Mouse (Mus musculus) heart, embryonic 14.5 days (tissue): ENCODE data around the gene Tbcc. TPM values are rescaled to one million over a fixed set of nuclear protein-coding genes. Genes with fewer than 3 reads are reported as not detected.

Experiments
- ATAC-seq: fragments of 200-750 bp; cut with Nextera tagmentation; 2 replicates; pipeline ENCODE4 v1.8.0; 2017; ENCODE audit warnings: low read depth, moderate TSS enrichment; ENCODE audit not compliant: insufficient number of reproducible peaks, insufficient read depth, low FRiP score
- H3K27ac ChIP-seq, 2 experiments: fragments of 200-500 bp in 1 of 2; fragments of 300-500 bp in 1 of 2; sonication (generic) in 1 of 2; replicated peaks in 1 of 2; 2 replicates each; pipeline ENCODE4 v1.5.1; 2012 to 2014; ENCODE audit warnings: low read depth in 2 of 2, low read length in 2 of 2, control low read depth in 1 of 2, mild to moderate bottlenecking in 1 of 2, mixed read lengths in 1 of 2; ENCODE audit not compliant: control insufficient read depth in 1 of 2, insufficient read depth in 1 of 2
- H3K27me3 ChIP-seq: fragments of 300-500 bp; sonication (generic); 2 replicates; pipeline ENCODE4 v1.6.1; 2014; ENCODE audit warnings: mild to moderate bottlenecking, low read length, control low read depth; ENCODE audit not compliant: control insufficient read depth, insufficient read depth
- H3K36me3 ChIP-seq: fragments of 300-500 bp; sonication (generic); 2 replicates; pipeline ENCODE4 v1.6.1; 2014; ENCODE audit warnings: mild to moderate bottlenecking, control low read depth, low read length, mixed read lengths; ENCODE audit not compliant: control insufficient read depth, insufficient read depth
- H3K4me1 ChIP-seq, 2 experiments: fragments of 200-500 bp in 1 of 2; fragments of 300-500 bp in 1 of 2; sonication (generic) in 1 of 2; 2 replicates each; pipeline ENCODE4 v1.6.1; 2012 to 2014; ENCODE audit warnings: low read length in 2 of 2, control low read depth in 1 of 2, mixed read lengths in 1 of 2; ENCODE audit not compliant: control insufficient read depth in 2 of 2, insufficient read depth in 2 of 2
- H3K4me2 ChIP-seq: fragments of 300-500 bp; sonication (generic); 2 replicates; pipeline ENCODE4 v1.6.1; 2014; ENCODE audit warnings: mild to moderate bottlenecking, low read length
- H3K4me3 ChIP-seq, 2 experiments: fragments of 200-500 bp in 1 of 2; fragments of 300-500 bp in 1 of 2; sonication (generic) in 1 of 2; 2 replicates each; pipeline ENCODE4 v1.5.1; 2012 to 2014; ENCODE audit warnings: low read length in 2 of 2, mild to moderate bottlenecking in 2 of 2, control low read depth in 1 of 2, low read depth in 1 of 2, moderate library complexity in 1 of 2; ENCODE audit not compliant: control insufficient read depth in 1 of 2, insufficient read depth in 1 of 2
- H3K9ac ChIP-seq: fragments of 300-500 bp; sonication (generic); 2 replicates; pipeline ENCODE4 v1.6.1; 2014; ENCODE audit warnings: mild to moderate bottlenecking, low read length
- H3K9me3 ChIP-seq: fragments of 300-500 bp; sonication (generic); 2 replicates; pipeline ENCODE4 v1.6.1; 2016; ENCODE audit warnings: low read length, control low read depth; ENCODE audit not compliant: control insufficient read depth
- WGBS: fragments of 180-500 bp; shearing (Covaris S2); extraction: QIAGEN DNeasy Blood & Tissue Kit; methylation state at CpG from one replicate; pipeline ENCODE4 v1.1.7; 2014; 5-methylcytosine and 5-hydroxymethylcytosine counted together
- polyA plus RNA-seq: library from polyadenylated mRNA; unstranded; fragments of >200 nt; fragmentation: Nextera tagmentation; extraction: Ambion mirVana; gene quantifications from 2 replicates; pipeline ENCODE4 v1.2.1, GENCODE M21; 2014

The Tbcc gene
- polyA plus RNA-seq, 1 experiment from 2014 or later = 54.7 TPM

- no peak for ATAC-seq
- H3K4me3 ChIP-seq = no peak overlapping the region
- peaks cover 5% of the 10 kb centered on the region; the same call in 1 of the 2 replicates for H3K27me3 ChIP-seq
- H3K4me1 ChIP-seq = peaks cover 9 to 23% of the 10 kb centered on the region in 2 experiments
- no peaks in the 10 kb centered on the region for H3K36me3 ChIP-seq
- no peak overlapping the region for H3K27ac ChIP-seq
- WGBS = 80% methylated on average over 6 of the region's 6 CpGs
- H3K9me3 ChIP-seq = no peaks in the 10 kb centered on the region
- no peak overlapping the region for H3K4me2 ChIP-seq
- H3K9ac ChIP-seq = no peak overlapping the region
These were observed 8.8 kb upstream of the Tbcc start for GRCm38 (mm10) chr17:46881728-46882127.

- H3K4me1 ChIP-seq = peaks cover 9 to 23% of the 10 kb centered on the region in 2 experiments
- no peaks in the 10 kb centered on the region for H3K9me3 ChIP-seq
- no peak overlapping the region for H3K9ac ChIP-seq
- no peak overlapping the region for H3K4me2 ChIP-seq
- H3K4me3 ChIP-seq = no peak overlapping the region
- H3K27me3 ChIP-seq = peaks cover 5% of the 10 kb centered on the region; the same call in 1 of the 2 replicates
- ATAC-seq = no peak
- WGBS = 88% methylated on average over 9 of the region's 9 CpGs
- H3K27ac ChIP-seq = no peak overlapping the region
- no peaks in the 10 kb centered on the region for H3K36me3 ChIP-seq
These were observed 7.4 kb upstream of the Tbcc start for GRCm38 (mm10) chr17:46883107-46883506.

- no peak overlapping the region for H3K4me2 ChIP-seq
- H3K36me3 ChIP-seq = no peaks in the 10 kb centered on the region
- no peaks in the 10 kb centered on the region for H3K9me3 ChIP-seq
- no peak for ATAC-seq
- H3K4me3 ChIP-seq = no peak overlapping the region
- H3K27me3 ChIP-seq = peaks cover 5% of the 10 kb centered on the region; the same call in 1 of the 2 replicates
- no peak overlapping the region for H3K9ac ChIP-seq
- peaks cover 9 to 23% of the 10 kb centered on the region in 2 experiments for H3K4me1 ChIP-seq
- H3K27ac ChIP-seq = no peak overlapping the region
- 92% methylated on average over 6 of the region's 6 CpGs for WGBS
These were observed 5.7 kb upstream of the Tbcc start for GRCm38 (mm10) chr17:46884766-46885165.

GRCm38 (mm10) chr17:46885218-46885909 is 5.1 kb upstream of the Tbcc start:
- peak overlapping the region; percentile 56 for H3K4me2 ChIP-seq

GRCm38 (mm10) chr17:46885910-46886643 is 4.4 kb upstream of the Tbcc start:
- 15% methylated on average over 17 of the region's 17 CpGs for WGBS
- ATAC-seq = no peak
- Histone ChIP-seq H3K4me2 (peak overlapping the region; percentile 56), H3K9me3 (no peaks in the 10 kb centered on the region), H3K9ac (peak overlapping the region; percentile 48), H3K4me1 (peaks cover 9 to 19% of the 10 kb centered on the region in 2 experiments), H3K4me3 (peak overlapping the region in 1 of 2 experiments; percentile 9; a peak in 1 of 4 replicates), H3K36me3 (no peaks in the 10 kb centered on the region), H3K27me3 (peaks cover 5% of the 10 kb centered on the region; the same call in 1 of the 2 replicates), H3K27ac (no peak overlapping the region; a peak in 1 of 4 replicates)

More at GRCm38 (mm10) chr17:46885218-46885909, 5.1 kb upstream of the Tbcc start:
- no peaks in the 10 kb centered on the region for H3K36me3 ChIP-seq
- no peak overlapping the region for H3K27ac ChIP-seq
- H3K9ac ChIP-seq = peak overlapping the region; percentile 48
- H3K4me3 ChIP-seq = peak overlapping the region in 1 of 2 experiments; percentile 9; a peak in 1 of 4 replicates
- peaks cover 5% of the 10 kb centered on the region; the same call in 1 of the 2 replicates for H3K27me3 ChIP-seq
- H3K9me3 ChIP-seq = no peaks in the 10 kb centered on the region
- ATAC-seq = no peak
- peaks cover 9 to 19% of the 10 kb centered on the region in 2 experiments for H3K4me1 ChIP-seq
- WGBS = 45% methylated on average over 11 of the region's 11 CpGs

- Histone ChIP-seq H3K9ac (peak overlapping the region; percentile 78), H3K4me2 (peak overlapping the region; percentile 92), H3K4me1 (peaks cover 18 to 41% of the 10 kb centered on the region in 2 experiments), H3K36me3 (peaks cover 6% of the 10 kb centered on the region; the same call in 1 of the 2 replicates), H3K4me3 (peak overlapping the region; percentile 69 to 96; a peak in 3 of 4 replicates), H3K27ac (peak overlapping the region in 1 of 2 experiments; percentile 91; a peak in 3 of 4 replicates), H3K27me3 (no peaks in the 10 kb centered on the region), H3K9me3 (no peaks in the 10 kb centered on the region)
- WGBS = 37% methylated on average over 16 of the region's 16 CpGs
- no peak for ATAC-seq
These were observed 1.8 kb upstream of the Tbcc start for GRCm38 (mm10) chr17:46888511-46889212.

- Histone ChIP-seq H3K27ac (peak overlapping the region; percentile 71 to 91), H3K9me3 (no peaks in the 10 kb centered on the region), H3K4me2 (peak overlapping the region; percentile 92), H3K9ac (peak overlapping the region; percentile 78), H3K36me3 (peaks cover 6% of the 10 kb centered on the region; the same call in 1 of the 2 replicates), H3K4me3 (peak overlapping the region; percentile 69 to 96), H3K4me1 (peaks cover 18 to 41% of the 10 kb centered on the region in 2 experiments), H3K27me3 (no peaks in the 10 kb centered on the region)
- WGBS = under 1% methylated on average over 44 of the region's 44 CpGs
- ATAC-seq = peak; percentile 26
These were observed 917 bp upstream of the Tbcc start for GRCm38 (mm10) chr17:46889450-46890084.
